Mouse (Mus musculus) heart, postnatal 0 days (tissue): ENCODE measurements around the gene Srpr.

Experiments used
- CTCF ChIP-seq: IDR thresholded peaks from 2 replicates; pipeline ENCODE4 v1.5.1; 2016; ENCODE audit warnings: antibody characterized with exemption, control low read depth, low read depth
- EP300 ChIP-seq: IDR thresholded peaks from 2 replicates; pipeline ENCODE4 v1.6.1; 2016; ENCODE audit warnings: antibody characterized with exemption, low read depth

DNA sequence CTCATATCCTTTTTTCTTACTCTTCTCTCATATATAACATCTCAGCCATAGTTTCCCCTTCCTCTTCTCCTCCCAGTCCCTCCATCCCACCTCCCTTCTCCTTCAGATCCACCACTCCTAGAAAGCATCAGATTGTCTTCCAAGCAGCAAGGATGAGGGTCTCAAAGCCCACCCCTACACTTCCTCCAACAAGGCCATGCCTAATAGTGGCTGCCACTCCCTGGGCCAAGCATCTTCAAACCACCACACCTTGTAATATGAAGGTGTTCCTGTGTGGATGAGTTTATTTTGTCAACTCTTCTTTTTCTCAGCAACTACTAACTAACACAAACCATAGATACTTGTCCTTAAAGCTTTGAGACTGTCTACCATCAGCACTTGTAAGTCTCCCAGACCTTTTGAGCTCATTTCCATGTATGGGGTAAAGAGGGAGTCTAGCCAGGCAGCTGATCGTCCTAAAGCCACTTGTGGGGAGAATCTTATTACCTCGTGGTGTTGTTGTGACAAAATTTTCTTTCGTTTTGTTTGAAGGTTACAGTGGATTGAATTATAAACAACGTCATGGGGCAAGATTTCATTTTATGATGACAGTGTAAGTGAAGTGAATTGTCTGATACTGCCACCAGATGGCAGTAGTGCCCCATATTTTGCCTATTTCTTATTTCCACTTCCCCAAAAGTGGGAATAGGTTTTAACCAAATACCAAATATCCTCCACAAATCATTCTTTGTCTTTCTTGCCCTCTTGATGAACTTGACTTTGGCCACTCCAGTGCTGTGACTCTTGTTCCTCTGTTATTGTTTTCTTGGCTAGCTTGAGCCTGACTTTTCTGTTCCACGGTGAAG is 82.3 kb downstream of the Srpr start:
- TF ChIP-seq CTCF (peak; percentile 75), EP300 (no peak)
